Mouse (Mus musculus) adrenal gland, postnatal 10 days (tissue): ENCODE data around the gene Ly75. TPM values are rescaled to one million over a fixed set of nuclear protein-coding genes. Genes with fewer than 3 reads are reported as not detected.
A peak's percentile ranks its signal among the peaks of the same experiment; 100 is the strongest.

Source experiments
- DNase-seq: peaks from one replicate; pipeline ENCODE4 v3.0.0; 2021; ENCODE audit warnings: mixed read lengths
- total RNA-seq, 2 experiments: library from RNA; stranded (reverse); gene quantifications; 2 replicates each; pipeline ENCODE4 v1.2.3; 2021

Gene Ly75
- total RNA-seq, 2 experiments from 2014 or later = 0.91 to 0.96 TPM

- peak; percentile 2 for DNase-seq
These were observed 59.7 kb downstream of the Ly75 start for GRCm38 (mm10) chr2:60323411-60323810.

- no peak for DNase-seq
These were observed 60.9 kb downstream of the Ly75 start for GRCm38 (mm10) chr2:60322031-60322726.

- no peak for DNase-seq
These were observed 79.3 kb downstream of the Ly75 start for GRCm38 (mm10) chr2:60303796-60304195.

GRCm38 (mm10) chr2:60299323-60299722, 83.8 kb downstream of the Ly75 start:
- DNase-seq = no peak

- no peak for DNase-seq
These were observed 84.8 kb downstream of the Ly75 start for GRCm38 (mm10) chr2:60298266-60298665.

- no peak for DNase-seq
These were observed 91.7 kb downstream of the Ly75 start for GRCm38 (mm10) chr2:60291381-60291780.

- DNase-seq = no peak
These were observed 93.7 kb downstream of the Ly75 start for GRCm38 (mm10) chr2:60289451-60289850.

- no peak for DNase-seq
These were observed 94.5 kb downstream of the Ly75 start for GRCm38 (mm10) chr2:60288606-60289005.

GRCm38 (mm10) chr2:60285107-60285617, 97.9 kb downstream of the Ly75 start:
- no peak for DNase-seq

- no peak for DNase-seq
These were observed 98.7 kb downstream of the Ly75 start, which contains the start of gene Cd302 for GRCm38 (mm10) chr2:60284467-60284821. Gene Cd302, minus strand, starts transcription at chr2:60284488.

GRCm38 (mm10) chr2:60283751-60284466, 99.2 kb downstream of the Ly75 start:
- DNase-seq = peak; percentile 86

GRCm38 (mm10) chr2:60283208-60283750, 99.8 kb downstream of the Ly75 start:
- no peak for DNase-seq

GRCm38 (mm10) chr2:60282625-60283024, 100.5 kb downstream of the Ly75 start:
- DNase-seq = no peak

GRCm38 (mm10) chr2:60278627-60279026, 104.5 kb downstream of the Ly75 start:
- DNase-seq = no peak

- DNase-seq = no peak
These were observed 113.1 kb downstream of the Ly75 start for GRCm38 (mm10) chr2:60269856-60270479.

- DNase-seq = no peak
These were observed 115.5 kb downstream of the Ly75 start for GRCm38 (mm10) chr2:60267567-60267966.

- peak; percentile 69 for DNase-seq
These were observed 122.3 kb downstream of the Ly75 start for GRCm38 (mm10) chr2:60260621-60261350.

GRCm38 (mm10) chr2:60259186-60259585, 123.9 kb downstream of the Ly75 start:
- no peak for DNase-seq

- no peak for DNase-seq
These were observed 126.4 kb downstream of the Ly75 start for GRCm38 (mm10) chr2:60256751-60257150.

- DNase-seq = no peak
These were observed 129.6 kb downstream of the Ly75 start for GRCm38 (mm10) chr2:60253506-60253905.

GRCm38 (mm10) chr2:60252782-60253181, 130.3 kb downstream of the Ly75 start:
- no peak for DNase-seq
